Mouse (Mus musculus) stomach, postnatal 0 days (tissue): ENCODE measurements around the gene Ttyh2.

Experiments
- CTCF ChIP-seq: IDR thresholded peaks from 2 replicates; pipeline ENCODE4 v1.5.1; 2016; ENCODE audit warnings: antibody characterized with exemption, low read depth, mild to moderate bottlenecking, moderate library complexity
- EP300 ChIP-seq: optimal IDR thresholded peaks from 2 replicates; pipeline ENCODE3; 2016; ENCODE audit warnings: antibody characterized with exemption

DNA sequence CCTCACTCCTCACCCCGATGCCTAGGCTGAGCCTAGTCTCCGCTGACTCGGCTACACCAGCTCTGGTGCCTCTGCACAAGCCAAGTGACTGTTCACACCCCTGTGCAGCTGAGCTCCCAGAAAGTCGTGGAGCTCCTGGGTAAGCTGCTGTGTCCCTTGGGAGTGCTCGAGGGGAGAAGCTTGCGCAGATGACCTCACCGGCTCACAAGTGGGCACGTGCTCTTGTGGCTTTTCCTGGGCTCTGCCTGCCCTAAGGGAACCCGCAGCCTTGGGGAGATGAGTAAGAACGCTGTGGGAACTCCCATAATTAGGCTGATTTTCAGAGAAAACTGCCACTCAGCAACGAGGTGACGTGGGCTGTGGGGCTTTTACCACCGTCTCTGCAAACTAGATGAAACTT lies 47.8 kb downstream of the Ttyh2 start:
- no peak for TF ChIP-seq CTCF
- no peak for TF ChIP-seq EP300
